Mouse (Mus musculus) forebrain, embryonic 13.5 days (tissue): Measurements from ENCODE around the gene Actr8. TPM values are rescaled to one million over a fixed set of nuclear protein-coding genes. Genes with fewer than 3 reads are reported as not detected.
A peak's percentile ranks its signal among the peaks of the same experiment; 100 is the strongest.

ENCODE experiments used
- ATAC-seq: fragments of 200-750 bp; cut with Nextera tagmentation; 2 replicates; pipeline ENCODE4 v1.8.0; 2017
- H3K27ac ChIP-seq: fragments of 300-500 bp; sonication (generic); 2 replicates; pipeline ENCODE4 v1.5.1; 2015; ENCODE audit warnings: inconsistent platforms, mild to moderate bottlenecking, moderate library complexity
- H3K27me3 ChIP-seq: fragments of 300-500 bp; sonication (generic); 2 replicates; pipeline ENCODE4 v1.6.1; 2015; ENCODE audit warnings: mild to moderate bottlenecking, inconsistent platforms
- H3K36me3 ChIP-seq: fragments of 300-500 bp; sonication (generic); 2 replicates; pipeline ENCODE4 v1.6.1; 2015; ENCODE audit warnings: mild to moderate bottlenecking, inconsistent platforms; ENCODE audit not compliant: poor library complexity, severe bottlenecking
- H3K4me1 ChIP-seq: fragments of 300-500 bp; sonication (generic); 2 replicates; pipeline ENCODE4 v1.6.1; 2015; ENCODE audit warnings: inconsistent platforms
- H3K4me2 ChIP-seq: fragments of 300-500 bp; sonication (generic); 2 replicates; pipeline ENCODE4 v1.6.1; 2015; ENCODE audit warnings: inconsistent platforms, mild to moderate bottlenecking, moderate library complexity
- H3K4me3 ChIP-seq: fragments of 300-500 bp; sonication (generic); 2 replicates; pipeline ENCODE4 v1.5.1; 2015; ENCODE audit warnings: mild to moderate bottlenecking, inconsistent platforms
- H3K9ac ChIP-seq: fragments of 300-500 bp; sonication (generic); 2 replicates; pipeline ENCODE4 v1.6.1; 2015; ENCODE audit warnings: mild to moderate bottlenecking, inconsistent platforms
- H3K9me3 ChIP-seq: fragments of 300-500 bp; sonication (generic); replicated peaks from 2 replicates; pipeline ENCODE4 v1.6.1; 2016; ENCODE audit warnings: inconsistent platforms
- WGBS: fragments of 180-500 bp; shearing (Covaris S2); methylation state at CpG from one replicate; pipeline ENCODE4 v1.1.7; 2015; 5-methylcytosine and 5-hydroxymethylcytosine counted together
- polyA plus RNA-seq: library from polyadenylated mRNA; unstranded; fragments of >200 nt; fragmentation: Nextera tagmentation; extraction: Ambion mirVana; gene quantifications from 2 replicates; pipeline ENCODE4 v1.2.1, GENCODE M21; 2015

Actr8 gene
- polyA plus RNA-seq, 1 experiment from 2014 or later: 87.0 TPM

GRCm38 (mm10) chr14:29998747-29999474 lies 20.8 kb downstream of the Actr8 start:
- Histone ChIP-seq H3K4me1 (no peaks in the 10 kb centered on the region), H3K4me3 (no peak overlapping the region), H3K27ac (no peak overlapping the region), H3K36me3 (peaks cover 45% of the 10 kb centered on the region), H3K4me2 (no peak overlapping the region), H3K9ac (no peak overlapping the region), H3K27me3 (no peaks in the 10 kb centered on the region), H3K9me3 (no peaks in the 10 kb centered on the region)
- WGBS: 69% methylated on average over 13 of the region's 13 CpGs
- no peak; the same call in 1 of the 2 replicates for ATAC-seq

GRCm38 (mm10) chr14:29999475-29999811 lies 21.3 kb downstream of the Actr8 start:
- Histone ChIP-seq H3K4me3 (no peak overlapping the region), H3K4me1 (no peaks in the 10 kb centered on the region), H3K27ac (no peak overlapping the region), H3K27me3 (0 out of 2 replicates have a peak, but pooled peaks cover 2% of the 10 kb centered on the region), H3K36me3 (peaks cover 39% of the 10 kb centered on the region), H3K9me3 (no peaks in the 10 kb centered on the region), H3K4me2 (no peak overlapping the region), H3K9ac (no peak overlapping the region)
- 89% methylated on average over 3 of the region's 3 CpGs for WGBS
- ATAC-seq: no peak

- peaks cover 28% of the 10 kb centered on the region; the same call in 1 of the 2 replicates for H3K27me3 ChIP-seq
- H3K4me2 ChIP-seq: peak within 1 kb of the TSS; percentile 89
- peak within 1 kb of the TSS; percentile 46 for H3K4me3 ChIP-seq
- peak within 1 kb of the TSS; percentile 58 for H3K9ac ChIP-seq
- H3K9me3 ChIP-seq: no peaks in the 10 kb centered on the region
- peaks cover 10% of the 10 kb centered on the region for H3K4me1 ChIP-seq
- no peak within 1 kb of the TSS for H3K27ac ChIP-seq
- H3K36me3 ChIP-seq: no peaks in the 10 kb centered on the region
- WGBS: 10% methylated on average over 54 of the region's 54 CpGs
- peak; percentile 63 for ATAC-seq
Observed at GRCm38 (mm10) chr14:30008733-30009575, 30.8 kb downstream of the Actr8 start, which contains the start of the genes Il17rb and Chdh. Il17rb (minus strand) TSS chr14:30008896. Chdh (plus strand) TSS chr14:30009023.

GRCm38 (mm10) chr14:30009864-30010560 lies 31.9 kb downstream of the Actr8 start:
- Histone ChIP-seq H3K27me3 (peaks cover 24% of the 10 kb centered on the region; the same call in 1 of the 2 replicates), H3K27ac (no peak overlapping the region), H3K4me2 (no peak overlapping the region), H3K36me3 (no peaks in the 10 kb centered on the region), H3K9ac (no peak overlapping the region), H3K4me1 (peaks cover 10% of the 10 kb centered on the region), H3K9me3 (no peaks in the 10 kb centered on the region), H3K4me3 (no peak overlapping the region)
- peak; percentile 51; the same call in 1 of the 2 replicates for ATAC-seq
- 69% methylated on average over 10 of the region's 10 CpGs for WGBS

- Histone ChIP-seq H3K4me1 (peaks cover 10% of the 10 kb centered on the region), H3K9ac (no peak overlapping the region), H3K4me3 (no peak overlapping the region), H3K27me3 (peaks cover 24% of the 10 kb centered on the region; the same call in 1 of the 2 replicates), H3K9me3 (no peaks in the 10 kb centered on the region), H3K27ac (no peak overlapping the region), H3K36me3 (no peaks in the 10 kb centered on the region), H3K4me2 (no peak overlapping the region)
- ATAC-seq: no peak
- 86% methylated on average over 10 of the region's 10 CpGs for WGBS
Observed at GRCm38 (mm10) chr14:30011886-30012560, 33.9 kb downstream of the Actr8 start.

GRCm38 (mm10) chr14:30014487-30014886 lies 36.4 kb downstream of the Actr8 start:
- no peaks in the 10 kb centered on the region for H3K9me3 ChIP-seq
- no peak overlapping the region for H3K4me2 ChIP-seq
- 0 out of 2 replicates have a peak, but pooled peaks cover 8% of the 10 kb centered on the region for H3K27me3 ChIP-seq
- H3K4me1 ChIP-seq: no peaks in the 10 kb centered on the region
- H3K9ac ChIP-seq: no peak overlapping the region
- H3K27ac ChIP-seq: no peak overlapping the region
- 34% methylated on average over 10 of the region's 10 CpGs for WGBS
- H3K4me3 ChIP-seq: no peak overlapping the region
- H3K36me3 ChIP-seq: no peaks in the 10 kb centered on the region
- no peak for ATAC-seq

- Histone ChIP-seq H3K36me3 (no peaks in the 10 kb centered on the region), H3K4me2 (no peak overlapping the region), H3K9me3 (no peaks in the 10 kb centered on the region), H3K4me3 (no peak overlapping the region), H3K27ac (no peak overlapping the region), H3K4me1 (no peaks in the 10 kb centered on the region), H3K9ac (no peak overlapping the region), H3K27me3 (0 out of 2 replicates have a peak, but pooled peaks cover 7% of the 10 kb centered on the region)
- 65% methylated on average over 1 of the region's 1 CpGs for WGBS
- no peak for ATAC-seq
Observed at GRCm38 (mm10) chr14:30015008-30015407, 36.9 kb downstream of the Actr8 start.

GRCm38 (mm10) chr14:30016666-30017065 lies 38.5 kb downstream of the Actr8 start:
- Histone ChIP-seq H3K4me2 (no peak overlapping the region), H3K27ac (no peak overlapping the region), H3K27me3 (no peaks in the 10 kb centered on the region), H3K4me1 (no peaks in the 10 kb centered on the region), H3K36me3 (no peaks in the 10 kb centered on the region), H3K4me3 (no peak overlapping the region), H3K9ac (no peak overlapping the region), H3K9me3 (no peaks in the 10 kb centered on the region)
- ATAC-seq: no peak
- WGBS: 87% methylated on average over 5 of the region's 5 CpGs

GRCm38 (mm10) chr14:30017794-30018462 lies 39.8 kb downstream of the Actr8 start:
- H3K4me1 ChIP-seq: no peaks in the 10 kb centered on the region
- WGBS: 85% methylated on average over 8 of the region's 8 CpGs
- H3K27me3 ChIP-seq: no peaks in the 10 kb centered on the region
- H3K9me3 ChIP-seq: no peaks in the 10 kb centered on the region
- no peak overlapping the region for H3K9ac ChIP-seq
- no peaks in the 10 kb centered on the region for H3K36me3 ChIP-seq
- no peak for ATAC-seq
- no peak overlapping the region for H3K27ac ChIP-seq
- no peak overlapping the region for H3K4me3 ChIP-seq
- no peak overlapping the region for H3K4me2 ChIP-seq

- Histone ChIP-seq H3K4me1 (no peaks in the 10 kb centered on the region), H3K27ac (no peak overlapping the region), H3K9me3 (no peaks in the 10 kb centered on the region), H3K27me3 (no peaks in the 10 kb centered on the region), H3K4me2 (no peak overlapping the region), H3K36me3 (no peaks in the 10 kb centered on the region), H3K4me3 (no peak overlapping the region), H3K9ac (no peak overlapping the region)
- WGBS: 96% methylated on average over 4 of the region's 4 CpGs
- no peak for ATAC-seq
Observed at GRCm38 (mm10) chr14:30018463-30018801, 40.3 kb downstream of the Actr8 start.

- Histone ChIP-seq H3K27me3 (no peaks in the 10 kb centered on the region), H3K9me3 (no peaks in the 10 kb centered on the region), H3K27ac (no peak overlapping the region), H3K36me3 (no peaks in the 10 kb centered on the region), H3K4me2 (no peak overlapping the region), H3K4me3 (no peak overlapping the region), H3K4me1 (no peaks in the 10 kb centered on the region), H3K9ac (no peak overlapping the region)
- no peak for ATAC-seq
- WGBS: 93% methylated on average over 6 of the region's 6 CpGs
Observed at GRCm38 (mm10) chr14:30018846-30019245, 40.7 kb downstream of the Actr8 start.
